Mouse (Mus musculus) retina, postnatal 7 days (tissue): ENCODE results near the gene Ppfia2.

Source experiments
- DNase-seq: peaks from one replicate; pipeline ENCODE4 v3.0.0-alpha.2; 2012; ENCODE audit warnings: low read depth, low spot score

Gene Ppfia2

GRCm38 (mm10) chr10:106665221-106665620, 195.1 kb downstream of the Ppfia2 start:
- no peak for DNase-seq

- DNase-seq, result no peak
Measured at GRCm38 (mm10) chr10:106670170-106670569, 200.0 kb downstream of the Ppfia2 start.

DNA sequence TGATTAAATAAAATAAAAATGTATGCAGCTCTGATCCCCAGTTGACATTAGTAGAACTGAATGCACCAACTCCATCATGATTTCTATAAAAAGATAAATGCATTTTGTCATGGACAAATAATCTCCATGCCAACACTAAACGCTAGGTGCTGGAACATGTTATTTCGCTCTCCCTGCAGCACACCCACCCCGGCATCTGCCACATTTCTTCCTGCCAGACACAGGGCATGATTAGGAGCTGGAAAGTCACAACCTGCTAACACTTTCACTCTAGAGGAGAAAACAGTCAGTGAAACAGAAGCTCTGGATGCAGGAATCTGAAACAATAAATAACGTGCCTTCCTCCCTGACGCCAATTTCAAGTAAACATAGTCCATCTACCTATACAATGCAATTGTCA, 211.3 kb downstream of the Ppfia2 start:
- DNase-seq, result no peak

DNA sequence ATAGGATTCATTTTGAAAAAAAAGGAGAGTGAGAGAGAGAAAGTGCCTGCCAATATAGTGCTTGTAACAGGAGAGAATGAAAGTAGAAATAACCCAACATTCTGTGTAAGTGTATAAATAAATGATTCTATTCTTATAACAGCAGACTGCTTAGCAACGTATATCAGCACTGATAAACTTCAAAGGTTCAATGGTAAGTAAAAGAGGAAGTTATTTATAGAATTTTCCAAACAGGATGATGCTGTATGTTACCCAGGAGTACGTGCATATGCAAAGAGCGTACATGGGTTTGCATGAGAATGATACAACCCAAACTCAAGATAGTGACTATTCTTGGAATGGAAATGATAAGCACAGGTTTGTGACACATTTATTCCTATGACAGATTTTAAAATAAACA, 215.4 kb downstream of the Ppfia2 start:
- no peak for DNase-seq

DNA sequence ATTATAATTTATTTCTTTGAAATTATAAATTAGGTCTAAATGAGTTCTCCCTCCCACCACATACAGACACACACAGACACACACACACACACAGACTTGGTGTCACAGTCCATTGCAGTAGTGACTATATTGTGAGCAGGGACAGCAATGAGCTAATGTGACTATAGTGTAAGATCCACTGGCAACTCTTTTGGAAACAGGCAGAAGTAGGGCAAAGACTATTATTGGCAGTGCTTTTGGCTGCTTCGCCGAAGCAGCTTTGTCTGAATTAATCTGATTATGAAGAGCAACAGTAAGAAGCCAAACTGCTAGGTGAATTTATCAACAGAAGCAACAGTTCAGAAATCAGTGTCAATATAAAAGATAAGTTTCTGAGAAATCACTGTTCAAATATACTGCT, 249.8 kb downstream of the Ppfia2 start:
- DNase-seq, result no peak

DNA sequence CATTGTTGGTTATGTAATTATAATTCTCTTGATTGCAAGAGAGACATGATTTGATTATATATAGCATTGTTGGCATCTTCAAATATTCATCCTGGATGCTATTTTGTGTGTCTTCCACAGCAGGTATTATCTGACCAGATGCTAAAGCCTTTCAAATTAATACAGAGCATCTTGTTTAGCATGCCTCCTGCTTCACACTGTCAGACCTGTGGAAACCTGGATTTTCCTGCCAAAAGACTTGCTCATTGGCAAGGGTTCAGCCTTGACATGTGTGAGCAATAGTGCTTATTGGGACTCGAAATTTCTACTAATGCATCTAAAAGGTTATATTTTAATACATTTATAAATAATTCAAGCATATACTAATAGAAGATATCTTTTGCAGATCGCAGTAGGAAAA, 262.1 kb downstream of the Ppfia2 start:
- DNase-seq, result no peak

DNA sequence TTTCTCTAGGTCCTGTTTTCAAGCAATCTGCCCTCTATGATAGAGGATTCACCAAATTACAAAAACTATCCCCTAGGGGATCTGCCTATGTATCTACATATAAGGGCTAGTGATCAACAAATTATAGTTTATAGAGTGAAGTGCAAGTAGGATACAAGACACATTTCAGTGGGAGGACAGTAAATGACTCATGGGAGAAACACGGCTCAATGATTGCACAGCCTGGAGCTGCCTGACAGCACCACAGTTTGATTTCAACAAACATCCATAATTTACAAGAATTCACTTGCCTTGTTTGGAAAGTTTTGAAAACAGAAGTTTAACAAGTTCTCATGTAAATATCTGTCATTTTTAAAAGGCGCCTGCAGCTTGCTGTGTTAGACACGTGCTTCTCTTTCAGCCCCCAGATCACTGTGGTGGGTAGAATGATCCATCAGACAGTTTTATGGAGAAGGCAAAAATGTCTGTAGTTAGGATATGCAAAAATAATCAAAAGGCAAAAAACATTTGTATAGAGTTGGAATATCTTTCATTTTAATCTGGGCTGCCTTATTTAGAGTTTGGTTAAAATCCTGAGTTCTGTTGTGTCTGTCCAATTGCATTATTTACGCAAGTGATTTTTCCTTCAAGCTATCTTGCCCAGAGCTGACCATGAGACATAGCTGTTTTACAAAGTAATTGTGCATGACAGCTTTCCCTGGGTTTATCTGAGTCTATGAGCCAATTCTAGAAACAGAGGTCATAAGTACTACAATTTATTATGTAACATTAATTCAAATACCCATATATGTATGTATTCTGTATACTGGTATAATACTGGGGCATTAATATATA, 266.3 kb downstream of the Ppfia2 start:
- no peak for DNase-seq

DNA sequence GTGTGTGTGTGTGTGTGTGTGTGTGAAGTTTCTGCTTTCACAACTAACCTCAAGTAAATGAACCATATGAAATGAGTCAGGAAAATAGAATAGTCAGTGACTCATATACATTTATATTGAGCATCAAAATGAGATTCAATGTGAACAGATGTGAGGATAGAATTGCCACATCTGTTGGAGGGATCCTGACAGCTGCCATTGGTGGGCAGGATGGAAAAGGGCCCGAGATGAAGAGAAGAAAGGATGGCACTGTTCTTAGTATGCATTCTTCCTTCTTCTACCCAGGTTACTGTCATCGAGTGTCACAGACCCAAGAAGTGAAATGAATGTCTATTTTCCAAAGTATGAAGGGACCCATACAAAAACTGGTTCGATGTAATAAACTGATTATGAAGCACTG, 268.1 kb downstream of the Ppfia2 start:
- no peak for DNase-seq

GRCm38 (mm10) chr10:106744966-106745365, 274.8 kb downstream of the Ppfia2 start:
- DNase-seq, result no peak

GRCm38 (mm10) chr10:106761061-106761460, 290.9 kb downstream of the Ppfia2 start:
- DNase-seq, result no peak

DNA sequence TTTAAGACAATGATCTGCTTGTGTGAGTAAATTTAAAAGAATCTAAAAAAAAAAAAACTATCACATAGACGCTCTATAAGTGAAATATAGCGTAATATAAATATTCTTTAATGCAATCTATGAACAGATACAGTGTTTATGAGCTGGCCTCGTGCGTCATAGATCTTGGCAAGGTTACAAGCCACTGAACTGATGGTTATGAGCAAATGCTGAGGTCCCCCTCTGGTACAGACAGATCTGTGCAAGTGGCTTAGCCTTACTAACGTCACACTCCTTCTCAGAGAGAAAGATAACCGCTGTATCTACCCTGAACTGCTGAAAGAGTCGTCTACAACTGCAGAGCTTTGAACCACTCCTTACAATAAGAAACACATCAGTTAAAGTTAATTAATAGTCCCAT, 293.6 kb downstream of the Ppfia2 start:
- DNase-seq, result no peak

- no peak for DNase-seq
Measured at GRCm38 (mm10) chr10:106775571-106775970, 305.4 kb downstream of the Ppfia2 start.

DNA sequence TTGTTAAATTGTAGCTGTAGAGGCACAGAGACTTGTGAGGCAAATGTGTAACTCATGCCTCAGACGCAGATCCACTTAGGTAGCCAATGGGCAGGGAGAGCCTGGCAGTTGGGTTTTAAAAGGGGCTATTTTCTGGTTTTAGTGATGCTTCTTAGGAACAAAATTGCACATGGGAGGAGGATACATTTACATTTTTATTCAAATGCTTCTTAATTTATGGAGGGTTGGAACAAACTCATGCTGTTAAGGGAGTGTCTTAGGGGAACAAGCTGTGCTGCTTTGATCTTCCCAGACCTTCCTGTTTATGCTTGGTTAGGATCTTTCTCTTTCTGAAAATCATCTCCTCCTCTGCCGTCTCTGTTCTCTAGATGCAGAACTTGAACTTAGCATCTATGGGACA, 345.3 kb downstream of the Ppfia2 start:
- no peak for DNase-seq

GRCm38 (mm10) chr10:106818381-106818780, 348.2 kb downstream of the Ppfia2 start:
- no peak for DNase-seq

- DNase-seq, result no peak
Measured at GRCm38 (mm10) chr10:106824215-106824614, 354.1 kb downstream of the Ppfia2 start.

GRCm38 (mm10) chr10:106838476-106838875, 368.3 kb downstream of the Ppfia2 start:
- DNase-seq, result no peak

GRCm38 (mm10) chr10:106858106-106858505, 388.0 kb downstream of the Ppfia2 start:
- DNase-seq, result no peak

DNA sequence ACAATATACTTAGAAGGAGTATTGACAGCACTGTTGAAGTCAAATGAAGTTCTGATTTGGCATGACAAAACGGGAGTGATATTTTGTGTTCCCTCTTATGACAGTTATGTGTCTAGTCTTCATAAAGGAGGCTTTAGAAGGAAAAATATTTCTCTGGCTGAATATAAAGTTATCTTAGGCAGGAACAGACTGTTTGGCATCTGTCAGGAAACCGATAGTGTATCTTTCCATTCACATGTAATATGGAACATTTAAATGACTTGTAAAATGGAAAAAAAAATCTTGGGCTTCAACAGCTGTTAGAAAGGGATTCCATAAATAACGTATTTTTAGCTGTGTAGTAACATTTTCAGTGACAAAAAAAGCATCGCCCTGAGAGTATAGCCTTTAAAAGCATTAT, 400.1 kb downstream of the Ppfia2 start:
- no peak for DNase-seq

GRCm38 (mm10) chr10:106871847-106872246, 401.7 kb downstream of the Ppfia2 start:
- no peak for DNase-seq

GRCm38 (mm10) chr10:106872714-106873113, 402.6 kb downstream of the Ppfia2 start:
- DNase-seq, result no peak

- no peak for DNase-seq
Measured at GRCm38 (mm10) chr10:106881330-106881729, 411.2 kb downstream of the Ppfia2 start.

- DNase-seq, result no peak
Measured at GRCm38 (mm10) chr10:106896351-106896750, 426.2 kb downstream of the Ppfia2 start.

- DNase-seq, result no peak
Measured at GRCm38 (mm10) chr10:106910108-106910507, 440.0 kb downstream of the Ppfia2 start.

DNA sequence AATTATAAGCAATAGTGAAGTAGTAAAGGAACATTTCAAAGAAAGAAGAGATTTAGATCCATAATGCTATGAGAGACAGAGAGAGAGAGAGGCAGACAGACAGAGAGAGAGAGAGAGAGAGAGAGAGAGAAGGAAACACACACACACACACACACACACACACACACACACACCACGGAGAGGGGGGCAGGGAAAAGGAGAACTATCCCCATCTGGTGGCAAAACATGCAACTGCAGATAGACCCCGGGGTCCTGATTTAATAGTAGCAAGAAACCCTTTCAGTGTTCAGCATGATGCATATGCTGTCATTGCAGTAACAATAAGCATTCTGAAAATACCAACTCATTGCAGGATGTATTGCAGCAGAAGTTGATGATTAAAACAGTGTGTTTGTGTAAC, 442.9 kb downstream of the Ppfia2 start:
- DNase-seq, result no peak
